Mouse (Mus musculus): Measurements from ENCODE around the gene Oprl1. TPM values are rescaled to one million over a fixed set of nuclear protein-coding genes. Genes with fewer than 3 reads are reported as not detected.

Gene Oprl1
- polyA plus RNA-seq, 1 experiment from 2014 or later = 64.1 TPM

DNA sequence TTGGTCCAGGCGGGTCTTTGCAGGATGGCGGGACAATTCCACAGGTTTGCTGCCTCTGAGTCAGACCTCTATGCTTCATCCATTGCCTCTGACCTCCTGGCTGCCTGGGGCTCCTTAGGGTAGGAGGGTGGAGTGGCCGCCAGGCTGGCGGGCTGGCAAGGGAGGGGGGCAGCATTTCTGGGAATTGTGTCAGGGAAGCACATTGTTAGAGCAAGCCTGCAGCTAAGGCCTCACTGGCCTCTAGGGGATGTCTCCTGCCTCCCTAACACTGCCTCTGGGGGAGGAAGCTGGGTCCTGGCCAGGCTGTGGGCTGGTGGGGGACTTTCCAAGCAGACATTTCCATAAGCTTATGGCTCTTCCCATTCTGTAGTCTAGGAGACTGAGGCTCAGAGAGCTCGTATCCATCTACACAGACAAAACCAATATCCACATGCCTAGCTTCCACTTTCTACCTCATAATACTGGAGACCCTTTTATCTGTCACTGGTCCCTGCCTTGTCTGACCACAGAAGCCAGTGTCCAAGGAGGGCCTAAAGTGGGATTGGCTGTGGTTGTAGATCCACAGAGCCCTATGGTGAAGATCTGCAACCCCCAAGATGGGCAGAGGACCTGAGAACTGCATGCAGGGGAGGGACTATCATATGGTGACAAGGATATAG is 37.6 kb upstream of the Oprl1 start:
- Histone ChIP-seq H3K27me3 (replicated peaks; ENCODE audit: control insufficient read depth, insufficient read depth, low read length) (peaks cover 15% of the 10 kb centered on the region), H3K4me2 (ENCODE audit: low read length) (no peak overlapping the region), H3K4me3 (replicated peaks; ENCODE audit: low read length) (no peak overlapping the region), H3K27ac (ENCODE audit: low read length) (no peak overlapping the region; the same call in 1 of the 2 replicates), H3K36me3 (ENCODE audit: control insufficient read depth, insufficient read depth) (no peaks in the 10 kb centered on the region), H3K9ac (replicated peaks; ENCODE audit: low read depth, low read length) (no peak overlapping the region), H3K4me1 (replicated peaks; ENCODE audit: control insufficient read depth, insufficient read depth, low read length) (peaks cover 22% of the 10 kb centered on the region), H3K9me3 (ENCODE audit: control insufficient read depth, low read length) (no peaks in the 10 kb centered on the region)
- 56% methylated on average over 5 of the region's 5 CpGs for WGBS
- no peak for ATAC-seq

DNA sequence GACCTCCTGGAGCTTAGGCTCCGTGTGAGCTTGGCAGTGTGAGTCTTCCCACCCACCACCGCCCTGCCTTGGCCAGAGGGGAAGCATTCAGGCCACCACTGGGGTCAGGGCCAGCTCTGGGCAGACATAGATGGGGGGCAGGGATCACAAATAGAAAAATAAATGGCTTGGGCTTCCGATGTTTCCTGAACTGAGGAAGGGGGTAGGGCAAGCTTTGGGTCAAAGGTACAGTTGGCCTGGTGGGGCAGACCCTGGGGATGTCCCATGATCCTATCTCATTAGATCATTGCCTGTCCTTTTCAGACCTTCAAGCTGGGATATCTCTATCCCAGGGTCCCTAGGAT is 37.1 kb upstream of the Oprl1 start:
- H3K4me2 ChIP-seq (ENCODE audit: low read length) = no peak overlapping the region
- H3K36me3 ChIP-seq (ENCODE audit: control insufficient read depth, insufficient read depth) = no peaks in the 10 kb centered on the region
- peaks cover 22% of the 10 kb centered on the region for H3K4me1 ChIP-seq (replicated peaks; ENCODE audit: control insufficient read depth, insufficient read depth, low read length)
- H3K4me3 ChIP-seq (replicated peaks; ENCODE audit: low read length) = no peak overlapping the region
- H3K9me3 ChIP-seq (ENCODE audit: control insufficient read depth, low read length) = no peaks in the 10 kb centered on the region
- H3K27me3 ChIP-seq (replicated peaks; ENCODE audit: control insufficient read depth, insufficient read depth, low read length) = peaks cover 10% of the 10 kb centered on the region
- no peak overlapping the region for H3K9ac ChIP-seq (replicated peaks; ENCODE audit: low read depth, low read length)
- 63% methylated on average over 3 of the region's 3 CpGs for WGBS
- H3K27ac ChIP-seq (ENCODE audit: low read length) = no peak overlapping the region
- no peak for ATAC-seq

DNA sequence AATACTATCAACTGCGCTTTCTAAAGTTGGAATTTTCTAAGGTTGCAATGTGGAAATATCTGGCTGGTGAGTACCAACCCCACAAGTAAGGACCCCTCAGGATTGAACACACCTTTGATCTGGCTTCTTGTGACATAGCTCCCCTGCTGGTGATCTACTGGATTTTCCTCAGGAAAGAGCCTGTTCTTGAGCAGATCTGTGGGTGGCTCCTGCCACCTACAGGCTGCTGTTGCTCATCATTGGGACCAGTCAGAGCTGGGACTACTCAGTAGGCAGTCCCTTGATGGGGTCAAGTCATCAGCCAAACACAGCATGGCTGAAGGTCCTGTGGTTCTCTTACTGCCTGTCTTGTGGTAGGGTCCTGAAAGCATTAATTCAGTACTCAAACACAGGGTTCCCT is 36.0 kb upstream of the Oprl1 start:
- peak; percentile 70 for ATAC-seq
- Histone ChIP-seq H3K36me3 (ENCODE audit: control insufficient read depth, insufficient read depth) (no peaks in the 10 kb centered on the region), H3K4me2 (ENCODE audit: low read length) (no peak overlapping the region), H3K9me3 (ENCODE audit: control insufficient read depth, low read length) (no peaks in the 10 kb centered on the region), H3K4me3 (replicated peaks; ENCODE audit: low read length) (no peak overlapping the region), H3K27ac (ENCODE audit: low read length) (no peak overlapping the region), H3K9ac (replicated peaks; ENCODE audit: low read depth, low read length) (no peak overlapping the region), H3K4me1 (replicated peaks; ENCODE audit: control insufficient read depth, insufficient read depth, low read length) (peaks cover 22% of the 10 kb centered on the region), H3K27me3 (replicated peaks; ENCODE audit: control insufficient read depth, insufficient read depth, low read length) (no peaks in the 10 kb centered on the region; the same call in 1 of the 2 replicates)
- WGBS = 55% methylated on average over 1 of the region's 1 CpGs

DNA sequence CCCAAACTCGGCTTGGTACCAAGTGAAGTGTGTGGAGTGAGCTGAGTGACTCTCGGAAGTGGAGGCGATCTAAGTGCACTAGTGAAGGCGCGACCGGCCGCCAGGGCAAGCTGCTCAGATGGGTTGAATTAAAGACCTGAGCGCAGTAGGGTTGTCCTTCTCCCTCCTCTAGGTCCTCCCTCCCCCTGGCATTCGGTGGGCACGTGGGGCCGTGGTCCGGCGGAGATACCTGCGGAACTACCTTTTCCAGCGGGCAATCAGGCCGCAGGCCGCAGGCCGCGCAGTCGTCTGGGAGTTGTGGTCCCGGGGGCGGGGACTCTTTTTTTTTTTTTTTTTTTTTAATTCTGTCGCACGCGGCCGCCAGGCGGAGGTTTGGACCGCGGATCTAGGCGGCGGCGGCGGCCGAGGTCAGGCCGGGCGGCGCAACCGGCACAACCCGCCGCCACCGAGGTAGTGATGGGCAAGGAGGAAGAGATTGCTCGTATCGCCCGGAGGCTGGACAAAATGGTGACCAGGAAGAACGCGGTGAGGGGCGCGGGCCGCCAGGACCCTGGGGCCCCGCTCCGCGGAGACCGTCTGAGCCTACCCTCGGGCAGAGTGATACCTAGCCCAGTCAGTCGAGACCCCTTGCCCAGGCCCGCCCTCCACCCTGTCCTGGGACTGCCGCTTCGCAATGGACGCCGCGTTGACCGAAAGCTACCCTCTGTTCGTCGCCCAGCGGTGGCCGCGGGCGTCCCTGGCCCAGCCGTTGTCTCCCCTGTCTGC is 34.7 kb upstream of the Oprl1 start, which contains the start of gene Tcea2:
TSS of gene Tcea2 (plus strand) at position 360 of the 765 bp plus-strand sequence.
- Histone ChIP-seq H3K4me1 (replicated peaks; ENCODE audit: control insufficient read depth, insufficient read depth, low read length) (peaks cover 22% of the 10 kb centered on the region), H3K9ac (replicated peaks; ENCODE audit: low read depth, low read length) (peak within 1 kb of the TSS; percentile 87), H3K27ac (ENCODE audit: low read length) (no peak within 1 kb of the TSS), H3K9me3 (ENCODE audit: control insufficient read depth, low read length) (no peaks in the 10 kb centered on the region), H3K27me3 (replicated peaks; ENCODE audit: control insufficient read depth, insufficient read depth, low read length) (no peaks in the 10 kb centered on the region), H3K36me3 (ENCODE audit: control insufficient read depth, insufficient read depth) (no peaks in the 10 kb centered on the region), H3K4me3 (replicated peaks; ENCODE audit: low read length) (peak within 1 kb of the TSS; percentile 66), H3K4me2 (ENCODE audit: low read length) (peak within 1 kb of the TSS; percentile 96)
- ATAC-seq = peak; percentile 54
- WGBS = under 1% methylated on average over 65 of the region's 69 CpGs

DNA sequence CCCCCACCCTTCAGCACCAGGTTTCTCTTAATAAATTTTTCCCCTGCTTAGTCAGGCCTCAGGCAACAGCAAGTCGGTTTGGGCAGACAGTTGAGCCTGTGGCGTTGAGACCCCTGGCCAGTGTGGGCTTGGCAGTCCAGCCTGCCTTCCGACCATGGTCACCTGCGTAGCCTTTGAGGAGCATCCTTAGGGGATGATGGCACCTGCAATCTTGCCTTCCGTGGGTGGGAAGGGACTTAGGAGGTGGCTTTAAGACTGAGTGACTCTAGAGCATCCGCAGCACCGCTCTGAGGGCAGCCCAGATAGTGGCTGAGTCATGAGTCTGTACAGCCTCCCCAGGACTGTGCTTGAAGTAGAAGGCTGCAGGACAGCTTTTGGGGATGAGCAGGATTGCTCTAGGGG is 34.1 kb upstream of the Oprl1 start:
- peaks cover 17% of the 10 kb centered on the region for H3K4me1 ChIP-seq (replicated peaks; ENCODE audit: control insufficient read depth, insufficient read depth, low read length)
- H3K4me2 ChIP-seq (ENCODE audit: low read length) = peak overlapping the region; percentile 96
- WGBS = 16% methylated on average over 7 of the region's 7 CpGs
- no peak overlapping the region for H3K27ac ChIP-seq (ENCODE audit: low read length)
- H3K9ac ChIP-seq (replicated peaks; ENCODE audit: low read depth, low read length) = peak overlapping the region; percentile 87
- peak overlapping the region; percentile 66 for H3K4me3 ChIP-seq (replicated peaks; ENCODE audit: low read length)
- H3K9me3 ChIP-seq (ENCODE audit: control insufficient read depth, low read length) = no peaks in the 10 kb centered on the region
- no peaks in the 10 kb centered on the region for H3K27me3 ChIP-seq (replicated peaks; ENCODE audit: control insufficient read depth, insufficient read depth, low read length)
- H3K36me3 ChIP-seq (ENCODE audit: control insufficient read depth, insufficient read depth) = peaks cover under 1% of the 10 kb centered on the region; the same call in 1 of the 2 replicates
- ATAC-seq = peak; percentile 34; the same call in 1 of the 2 replicates

DNA sequence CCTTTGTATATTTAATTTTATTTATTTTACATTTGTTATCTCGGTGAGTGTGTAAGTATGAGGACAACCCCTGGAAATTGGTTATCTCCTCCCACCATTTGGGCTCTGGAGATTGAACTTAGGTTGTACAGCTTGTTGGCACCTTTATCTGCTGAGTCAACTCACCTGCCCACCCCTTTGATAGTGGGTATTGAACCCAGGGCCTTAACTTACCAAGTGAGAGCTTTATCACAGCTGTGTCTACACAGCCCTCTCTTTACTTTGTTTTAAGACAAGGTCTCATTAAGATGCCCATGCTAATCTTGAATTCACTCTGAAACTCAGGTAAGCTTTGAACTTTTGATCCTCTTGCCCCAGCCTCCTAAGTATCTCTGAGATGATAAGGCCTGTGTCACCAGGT is 32.8 kb upstream of the Oprl1 start:
- WGBS = 100% methylated on average over 1 of the region's 1 CpGs
- Histone ChIP-seq H3K27me3 (replicated peaks; ENCODE audit: control insufficient read depth, insufficient read depth, low read length) (no peaks in the 10 kb centered on the region), H3K9me3 (ENCODE audit: control insufficient read depth, low read length) (no peaks in the 10 kb centered on the region), H3K4me1 (replicated peaks; ENCODE audit: control insufficient read depth, insufficient read depth, low read length) (peaks cover 17% of the 10 kb centered on the region), H3K36me3 (ENCODE audit: control insufficient read depth, insufficient read depth) (peaks cover 4% of the 10 kb centered on the region), H3K4me2 (ENCODE audit: low read length) (no peak overlapping the region), H3K9ac (replicated peaks; ENCODE audit: low read depth, low read length) (no peak overlapping the region), H3K27ac (ENCODE audit: low read length) (no peak overlapping the region), H3K4me3 (replicated peaks; ENCODE audit: low read length) (no peak overlapping the region)
- ATAC-seq = no peak

DNA sequence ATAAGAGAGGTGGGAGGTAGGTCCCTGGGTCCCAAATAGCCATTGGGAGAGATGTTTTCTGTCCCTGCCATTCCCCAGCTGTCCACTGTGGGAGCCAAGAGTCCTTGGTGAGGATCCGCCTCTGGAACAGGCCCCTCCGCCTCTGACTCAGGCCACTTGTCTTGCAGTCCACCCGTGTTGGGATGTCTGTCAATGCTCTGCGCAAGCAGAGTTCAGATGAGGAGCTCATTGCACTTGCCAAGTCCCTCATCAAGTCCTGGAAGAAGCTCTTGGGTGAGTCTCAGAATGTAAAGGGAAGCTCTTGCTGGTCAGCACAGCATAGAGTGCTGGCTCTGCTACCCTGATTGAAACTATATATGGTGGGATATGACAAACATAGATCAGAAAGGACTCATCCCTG is 31.4 kb upstream of the Oprl1 start:
- Histone ChIP-seq H3K9ac (replicated peaks; ENCODE audit: low read depth, low read length) (no peak overlapping the region), H3K4me1 (replicated peaks; ENCODE audit: control insufficient read depth, insufficient read depth, low read length) (peaks cover 17% of the 10 kb centered on the region), H3K27ac (ENCODE audit: low read length) (no peak overlapping the region), H3K27me3 (replicated peaks; ENCODE audit: control insufficient read depth, insufficient read depth, low read length) (no peaks in the 10 kb centered on the region), H3K4me3 (replicated peaks; ENCODE audit: low read length) (no peak overlapping the region), H3K4me2 (ENCODE audit: low read length) (no peak overlapping the region), H3K36me3 (ENCODE audit: control insufficient read depth, insufficient read depth) (peaks cover 7% of the 10 kb centered on the region), H3K9me3 (ENCODE audit: control insufficient read depth, low read length) (no peaks in the 10 kb centered on the region)
- WGBS = 72% methylated on average over 4 of the region's 4 CpGs
- no peak for ATAC-seq

DNA sequence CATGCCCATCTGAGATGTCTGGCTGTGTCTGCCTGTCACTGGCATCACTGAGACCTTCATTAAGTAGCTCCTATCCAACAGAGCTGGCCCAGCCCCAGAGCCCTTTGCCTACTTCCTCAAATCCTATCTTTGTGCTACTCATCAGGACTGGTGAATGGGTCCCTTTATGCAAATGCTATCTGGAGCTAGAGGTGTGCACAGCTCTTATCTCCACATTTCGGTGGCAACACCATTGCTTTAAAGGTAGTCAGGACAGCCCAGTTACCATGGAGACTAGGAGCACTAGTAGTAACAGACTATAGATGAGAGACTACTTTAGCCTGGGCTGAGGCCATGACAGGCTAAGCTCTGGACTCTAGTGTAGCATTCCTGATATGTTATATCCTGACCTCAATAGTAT is 30.1 kb upstream of the Oprl1 start:
- no peak for ATAC-seq
- H3K27ac ChIP-seq (ENCODE audit: low read length) = no peak overlapping the region
- no peaks in the 10 kb centered on the region for H3K9me3 ChIP-seq (ENCODE audit: control insufficient read depth, low read length)
- peaks cover 14% of the 10 kb centered on the region for H3K36me3 ChIP-seq (ENCODE audit: control insufficient read depth, insufficient read depth)
- 75% methylated on average over 1 of the region's 1 CpGs for WGBS
- peaks cover 13% of the 10 kb centered on the region for H3K4me1 ChIP-seq (replicated peaks; ENCODE audit: control insufficient read depth, insufficient read depth, low read length)
- H3K9ac ChIP-seq (replicated peaks; ENCODE audit: low read depth, low read length) = no peak overlapping the region
- no peak overlapping the region for H3K4me2 ChIP-seq (ENCODE audit: low read length)
- no peak overlapping the region for H3K4me3 ChIP-seq (replicated peaks; ENCODE audit: low read length)
- no peaks in the 10 kb centered on the region for H3K27me3 ChIP-seq (replicated peaks; ENCODE audit: control insufficient read depth, insufficient read depth, low read length)

DNA sequence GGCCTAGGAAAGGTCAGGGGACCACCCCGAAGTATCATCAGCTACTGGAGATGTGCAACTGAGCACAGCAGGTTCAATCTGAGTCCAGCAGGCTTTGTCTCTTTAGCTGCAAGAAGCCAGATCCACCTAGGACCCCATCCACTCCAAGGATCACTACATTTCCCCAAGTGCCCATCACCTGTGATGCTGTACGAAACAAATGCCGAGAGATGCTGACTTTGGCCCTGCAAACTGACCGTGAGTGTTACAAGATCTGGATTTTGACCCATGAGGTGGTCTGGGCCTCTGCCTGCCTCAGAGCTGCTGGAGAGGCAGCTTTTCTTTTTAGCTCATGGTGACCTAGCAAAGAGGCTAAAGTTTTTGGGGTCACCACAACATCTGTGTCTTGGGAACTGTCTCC is 29.1 kb upstream of the Oprl1 start:
- Histone ChIP-seq H3K27ac (ENCODE audit: low read length) (no peak overlapping the region), H3K9ac (replicated peaks; ENCODE audit: low read depth, low read length) (no peak overlapping the region), H3K9me3 (ENCODE audit: control insufficient read depth, low read length) (no peaks in the 10 kb centered on the region), H3K27me3 (replicated peaks; ENCODE audit: control insufficient read depth, insufficient read depth, low read length) (no peaks in the 10 kb centered on the region), H3K4me1 (replicated peaks; ENCODE audit: control insufficient read depth, insufficient read depth, low read length) (peaks cover 9% of the 10 kb centered on the region), H3K4me2 (ENCODE audit: low read length) (no peak overlapping the region), H3K36me3 (ENCODE audit: control insufficient read depth, insufficient read depth) (peaks cover 14% of the 10 kb centered on the region), H3K4me3 (replicated peaks; ENCODE audit: low read length) (no peak overlapping the region)
- ATAC-seq = no peak
- WGBS = 94% methylated on average over 4 of the region's 4 CpGs
